Mouse (Mus musculus) E14TG2a.4 (cell line): ENCODE measurements around the gene Slc16a12.

Experiments used
- CTCF ChIP-seq: conservative IDR thresholded peaks from 2 replicates; pipeline ENCODE4 v1.5.1; 2014; ENCODE audit warnings: low read length
- NANOG ChIP-seq: IDR thresholded peaks from 2 replicates; pipeline ENCODE4 v1.6.1; 2014; ENCODE audit warnings: borderline replicate concordance, low read length, mixed read lengths
- POU5F1 ChIP-seq: IDR thresholded peaks from 2 replicates; pipeline ENCODE4 v1.6.1; 2014; ENCODE audit warnings: low read length, borderline replicate concordance

DNA sequence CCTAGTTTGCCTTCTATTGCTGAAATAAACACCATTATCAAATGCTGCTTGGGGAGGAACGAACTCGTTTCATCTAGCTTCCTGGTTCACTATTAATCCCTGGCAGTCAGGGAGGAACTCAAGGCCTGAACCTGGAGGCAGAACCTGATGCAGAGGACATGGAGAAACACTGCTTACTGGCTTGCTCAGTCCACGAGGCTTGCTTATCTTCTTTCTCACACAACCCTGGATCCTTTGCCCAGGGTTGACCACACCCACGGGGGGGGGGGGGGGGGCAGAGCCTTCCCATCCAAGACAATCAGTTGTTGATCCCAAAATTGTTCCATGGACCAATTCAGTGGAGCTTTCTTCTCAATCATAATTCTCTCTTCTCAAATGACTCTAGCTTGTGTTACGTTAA is 84.3 kb downstream of the Slc16a12 start:
- TF ChIP-seq CTCF (no peak), POU5F1 (no peak), NANOG (no peak)
